Mouse (Mus musculus): ENCODE data around the gene D030056L22Rik. TPM values are rescaled to one million over a fixed set of nuclear protein-coding genes. Genes with fewer than 3 reads are reported as not detected.

The D030056L22Rik gene
- polyA plus RNA-seq (2016; fragmentation: Nextera tagmentation; extraction: Ambion mirVana), result 29.3 and 29.8 TPM in 2 replicates

DNA sequence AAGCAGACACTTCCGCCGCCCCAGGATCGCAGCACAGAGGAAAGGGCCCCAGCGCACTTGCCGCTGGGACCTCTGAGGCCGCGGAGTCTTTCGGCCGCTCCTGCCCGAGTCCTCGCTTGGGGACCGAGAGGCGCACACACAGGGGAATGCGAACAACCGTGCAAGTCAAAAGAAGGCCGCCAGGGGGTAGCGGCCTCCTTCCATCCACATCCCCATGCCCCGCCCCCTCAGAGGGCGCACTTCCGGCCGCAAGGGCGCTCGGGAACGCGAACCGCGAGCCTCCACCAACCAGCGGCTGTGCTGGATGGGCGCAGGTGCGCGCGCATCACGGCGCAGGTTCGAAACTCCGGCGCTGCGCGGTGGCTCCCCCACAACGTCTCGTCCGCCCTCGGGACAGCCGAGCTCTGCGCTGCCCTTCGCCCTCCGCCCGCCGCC is at the start of gene D030056L22Rik:
Gene D030056L22Rik, plus strand, starts transcription at position 328 of the 435 bp plus-strand sequence.
- Histone ChIP-seq H3K27ac (ENCODE audit: poor library complexity, severe bottlenecking) (peak within 1 kb of the TSS; percentile 96), H3K4me2 (peak within 1 kb of the TSS; percentile 94), H3K27me3 (replicated peaks) (no peaks in the 10 kb centered on the region), H3K9me3 (replicated peaks) (no peaks in the 10 kb centered on the region), H3K36me3 (no peaks in the 10 kb centered on the region; the same call in 1 of the 2 replicates), H3K4me3 (peak within 1 kb of the TSS; percentile 97), H3K9ac (peak within 1 kb of the TSS; percentile 99), H3K4me1 (replicated peaks) (peaks cover 30% of the 10 kb centered on the region)
- WGBS, result under 1% methylated on average over 49 of the region's 49 CpGs
- ATAC-seq (ENCODE audit: insufficient number of reproducible peaks, low FRiP score), result peak; percentile 96

GRCm38 (mm10) chr19:18663904-18664303 is 49.1 kb upstream of the D030056L22Rik start:
- H3K4me2 ChIP-seq, result no peak overlapping the region
- H3K4me1 ChIP-seq (replicated peaks), result no peaks in the 10 kb centered on the region

DNA sequence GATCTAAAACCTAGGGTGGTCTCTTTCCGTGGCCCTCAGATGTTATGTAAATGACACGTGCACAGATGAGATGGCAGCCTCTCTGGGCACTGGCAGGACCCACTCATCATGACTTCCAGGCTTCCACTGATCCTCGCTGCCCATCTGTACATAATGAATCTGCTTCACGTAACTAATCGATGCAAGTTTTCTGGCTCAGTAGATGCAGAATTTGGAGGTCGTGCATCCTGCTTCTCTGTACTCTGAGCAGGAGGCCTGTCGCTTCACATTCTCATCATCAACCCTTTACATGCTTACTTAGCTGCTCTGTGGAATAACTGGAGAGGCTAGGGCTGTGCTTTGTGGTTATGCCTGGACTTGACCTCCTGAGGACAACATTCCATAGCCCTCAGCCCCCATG is 46.0 kb upstream of the D030056L22Rik start:
- 80% methylated on average over 7 of the region's 7 CpGs for WGBS
- no peak overlapping the region for H3K27ac ChIP-seq (ENCODE audit: poor library complexity, severe bottlenecking)

More at GRCm38 (mm10) chr19:18663904-18664303, 49.1 kb upstream of the D030056L22Rik start:
- Histone ChIP-seq H3K9ac (no peak overlapping the region), H3K27ac (ENCODE audit: poor library complexity, severe bottlenecking) (no peak overlapping the region), H3K9me3 (replicated peaks) (no peaks in the 10 kb centered on the region), H3K4me3 (no peak overlapping the region), H3K27me3 (replicated peaks) (no peaks in the 10 kb centered on the region), H3K36me3 (no peaks in the 10 kb centered on the region)
- 51% methylated on average over 2 of the region's 2 CpGs for WGBS
- ATAC-seq (ENCODE audit: insufficient number of reproducible peaks, low FRiP score), result no peak

GRCm38 (mm10) chr19:18669551-18669950 is 43.4 kb upstream of the D030056L22Rik start:
- no peaks in the 10 kb centered on the region for H3K27me3 ChIP-seq (replicated peaks)
- 94% methylated on average over 7 of the region's 7 CpGs for WGBS
- H3K9ac ChIP-seq, result no peak overlapping the region
- H3K4me2 ChIP-seq, result no peak overlapping the region
- H3K9me3 ChIP-seq (replicated peaks), result no peaks in the 10 kb centered on the region
- H3K4me3 ChIP-seq, result no peak overlapping the region
- peaks cover 24% of the 10 kb centered on the region for H3K4me1 ChIP-seq (replicated peaks)
- no peak for ATAC-seq (ENCODE audit: insufficient number of reproducible peaks, low FRiP score)
- H3K27ac ChIP-seq (ENCODE audit: poor library complexity, severe bottlenecking), result no peak overlapping the region
- no peaks in the 10 kb centered on the region for H3K36me3 ChIP-seq

More for the DNA sequence above, 46.0 kb upstream of the D030056L22Rik start:
- Histone ChIP-seq H3K9ac (no peak overlapping the region), H3K9me3 (replicated peaks) (no peaks in the 10 kb centered on the region), H3K4me1 (replicated peaks) (peaks cover 8% of the 10 kb centered on the region; the same call in 1 of the 2 replicates), H3K27me3 (replicated peaks) (no peaks in the 10 kb centered on the region), H3K4me2 (no peak overlapping the region), H3K4me3 (no peak overlapping the region), H3K36me3 (no peaks in the 10 kb centered on the region)
- no peak for ATAC-seq (ENCODE audit: insufficient number of reproducible peaks, low FRiP score)

- Histone ChIP-seq H3K4me2 (peak within 1 kb of the TSS; percentile 82), H3K27ac (ENCODE audit: poor library complexity, severe bottlenecking) (peak within 1 kb of the TSS; percentile 84), H3K4me3 (peak within 1 kb of the TSS; percentile 71), H3K9me3 (replicated peaks) (no peaks in the 10 kb centered on the region), H3K27me3 (replicated peaks) (no peaks in the 10 kb centered on the region), H3K36me3 (no peaks in the 10 kb centered on the region), H3K9ac (peak within 1 kb of the TSS; percentile 93), H3K4me1 (replicated peaks) (peaks cover 27% of the 10 kb centered on the region)
- peak; percentile 99 for ATAC-seq (ENCODE audit: insufficient number of reproducible peaks, low FRiP score)
- under 1% methylated on average over 49 of the region's 58 CpGs for WGBS
These were observed 42.4 kb upstream of the D030056L22Rik start, which contains the start of gene Carnmt1 for GRCm38 (mm10) chr19:18670608-18671007. TSS of gene Carnmt1 (plus strand) at chr19:18670764.

GRCm38 (mm10) chr19:18671056-18671741 is 41.8 kb upstream of the D030056L22Rik start:
- peak; percentile 69 for ATAC-seq (ENCODE audit: insufficient number of reproducible peaks, low FRiP score)
- H3K9me3 ChIP-seq (replicated peaks), result no peaks in the 10 kb centered on the region
- no peaks in the 10 kb centered on the region for H3K36me3 ChIP-seq
- peak overlapping the region; percentile 71 for H3K4me3 ChIP-seq
- H3K4me1 ChIP-seq (replicated peaks), result peaks cover 29% of the 10 kb centered on the region
- H3K4me2 ChIP-seq, result peak overlapping the region; percentile 82
- H3K27me3 ChIP-seq (replicated peaks), result no peaks in the 10 kb centered on the region
- peak overlapping the region; percentile 93 for H3K9ac ChIP-seq
- peak overlapping the region; percentile 84 for H3K27ac ChIP-seq (ENCODE audit: poor library complexity, severe bottlenecking)
- WGBS, result under 1% methylated on average over 64 of the region's 64 CpGs

DNA sequence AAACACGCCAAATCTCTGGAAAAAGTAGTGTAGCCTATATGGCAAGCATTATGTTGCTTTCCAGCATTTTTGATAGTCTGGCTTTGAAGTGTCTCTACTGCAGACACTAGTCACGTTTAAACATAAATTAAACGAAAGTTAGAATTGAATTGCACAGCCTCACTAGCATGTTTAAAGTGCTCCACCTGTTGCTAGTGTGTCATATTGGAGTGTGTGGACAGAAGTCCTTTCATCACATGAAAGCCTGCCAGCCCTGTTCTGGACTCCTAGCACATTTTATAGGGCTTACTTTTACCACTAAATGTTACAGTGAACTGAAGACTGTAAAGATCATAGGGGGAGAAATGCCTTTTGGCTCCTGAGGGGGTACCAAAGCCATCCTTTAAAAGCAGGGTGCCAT is 40.5 kb upstream of the D030056L22Rik start:
- Histone ChIP-seq H3K4me2 (peak overlapping the region; percentile 82), H3K36me3 (no peaks in the 10 kb centered on the region), H3K4me3 (peak overlapping the region; percentile 71), H3K27ac (ENCODE audit: poor library complexity, severe bottlenecking) (no peak overlapping the region), H3K9me3 (replicated peaks) (no peaks in the 10 kb centered on the region), H3K4me1 (replicated peaks) (peaks cover 32% of the 10 kb centered on the region), H3K9ac (no peak overlapping the region), H3K27me3 (replicated peaks) (no peaks in the 10 kb centered on the region)
- no peak for ATAC-seq (ENCODE audit: insufficient number of reproducible peaks, low FRiP score)
- 51% methylated on average over 3 of the region's 3 CpGs for WGBS

DNA sequence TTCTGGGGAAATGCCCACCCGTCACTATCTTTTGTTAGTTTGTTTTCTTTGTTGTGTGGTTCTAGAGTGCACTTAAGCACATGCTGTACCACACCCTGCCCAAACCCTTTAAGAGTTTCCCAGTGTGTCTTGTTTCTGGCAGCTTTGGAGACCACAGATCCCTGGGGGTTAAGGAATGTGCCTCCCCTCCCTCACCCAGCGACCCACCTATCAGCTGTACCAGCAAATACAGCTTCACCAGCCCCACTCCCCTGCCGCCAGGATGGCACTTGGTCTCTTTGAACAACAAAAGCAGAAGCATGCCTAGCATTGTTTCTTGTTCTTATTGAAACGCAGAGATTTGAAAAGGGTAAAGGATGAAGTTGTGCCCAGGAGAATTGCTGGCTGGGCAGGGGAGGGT is 39.9 kb upstream of the D030056L22Rik start:
- H3K4me1 ChIP-seq (replicated peaks), result peaks cover 32% of the 10 kb centered on the region
- H3K27ac ChIP-seq (ENCODE audit: poor library complexity, severe bottlenecking), result no peak overlapping the region
- H3K36me3 ChIP-seq, result no peaks in the 10 kb centered on the region
- no peak overlapping the region for H3K9ac ChIP-seq
- ATAC-seq (ENCODE audit: insufficient number of reproducible peaks, low FRiP score), result no peak
- H3K4me2 ChIP-seq, result peak overlapping the region; percentile 82
- no peaks in the 10 kb centered on the region for H3K27me3 ChIP-seq (replicated peaks)
- H3K9me3 ChIP-seq (replicated peaks), result no peaks in the 10 kb centered on the region
- 22% methylated on average over 4 of the region's 4 CpGs for WGBS
- 0 out of 2 replicates have a peak overlapping the region, but pooled peaks have one; percentile 71 for H3K4me3 ChIP-seq

- 31% methylated on average over 4 of the region's 4 CpGs for WGBS
These were observed 30.9 kb upstream of the D030056L22Rik start for GRCm38 (mm10) chr19:18682142-18682541.

DNA sequence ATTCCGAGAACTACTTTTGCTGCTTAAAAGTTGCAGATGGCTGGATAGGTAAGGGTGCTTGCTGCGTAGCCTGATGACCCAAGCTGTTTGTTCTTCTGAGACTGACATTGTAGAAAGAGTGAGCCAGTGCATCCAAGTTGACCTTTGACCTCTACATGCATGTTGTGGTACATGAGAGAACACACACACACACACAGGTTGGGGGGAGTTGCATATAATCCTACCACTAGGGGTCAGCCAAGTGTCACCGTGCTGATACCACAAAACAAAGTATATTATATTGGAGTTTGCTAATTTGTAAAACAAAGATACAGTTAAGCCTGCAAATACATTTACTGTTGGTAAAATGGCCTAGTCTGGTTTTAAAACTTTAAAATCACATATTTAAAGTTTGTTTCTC is 25.4 kb upstream of the D030056L22Rik start:
- no peak overlapping the region for H3K27ac ChIP-seq (ENCODE audit: poor library complexity, severe bottlenecking)
- 74% methylated on average over 3 of the region's 3 CpGs for WGBS
- 0 out of 2 replicates have a peak, but pooled peaks cover 7% of the 10 kb centered on the region for H3K4me1 ChIP-seq (replicated peaks)
- no peak overlapping the region for H3K4me3 ChIP-seq
- no peaks in the 10 kb centered on the region for H3K27me3 ChIP-seq (replicated peaks)
- H3K9ac ChIP-seq, result no peak overlapping the region
- no peak overlapping the region for H3K4me2 ChIP-seq
- no peak; the same call in 1 of the 2 replicates for ATAC-seq (ENCODE audit: insufficient number of reproducible peaks, low FRiP score)
- H3K9me3 ChIP-seq (replicated peaks), result no peaks in the 10 kb centered on the region
- no peaks in the 10 kb centered on the region; the same call in 1 of the 2 replicates for H3K36me3 ChIP-seq

More at GRCm38 (mm10) chr19:18682142-18682541, 30.9 kb upstream of the D030056L22Rik start:
- Histone ChIP-seq H3K9me3 (replicated peaks) (no peaks in the 10 kb centered on the region), H3K27me3 (replicated peaks) (no peaks in the 10 kb centered on the region), H3K4me1 (replicated peaks) (no peaks in the 10 kb centered on the region), H3K4me3 (no peak overlapping the region), H3K9ac (no peak overlapping the region), H3K36me3 (peaks cover 24% of the 10 kb centered on the region), H3K4me2 (no peak overlapping the region), H3K27ac (ENCODE audit: poor library complexity, severe bottlenecking) (no peak overlapping the region)
- no peak for ATAC-seq (ENCODE audit: insufficient number of reproducible peaks, low FRiP score)

DNA sequence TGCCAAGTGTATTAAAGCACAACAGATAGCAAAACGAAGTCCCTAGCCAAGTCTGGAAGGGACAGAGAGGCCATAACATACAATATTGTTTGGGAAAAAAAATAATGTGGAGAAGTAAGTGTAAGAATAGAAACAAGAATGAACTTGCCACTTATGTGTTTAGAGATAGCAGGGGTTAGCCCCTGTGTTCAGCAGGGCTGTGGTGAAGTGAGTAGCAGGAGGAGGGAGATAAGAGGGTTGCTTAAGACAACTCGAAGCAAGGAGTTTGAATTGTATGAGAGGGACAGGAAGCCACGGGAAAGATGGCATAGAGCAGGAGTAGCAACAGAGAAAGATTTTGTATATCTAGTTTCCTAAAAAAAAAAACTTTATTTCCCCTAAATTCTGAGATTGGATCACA is 20.8 kb upstream of the D030056L22Rik start:
- Histone ChIP-seq H3K9ac (no peak overlapping the region), H3K27me3 (replicated peaks) (no peaks in the 10 kb centered on the region), H3K4me3 (no peak overlapping the region), H3K36me3 (peaks cover 13% of the 10 kb centered on the region), H3K4me2 (no peak overlapping the region), H3K27ac (ENCODE audit: poor library complexity, severe bottlenecking) (no peak overlapping the region), H3K4me1 (replicated peaks) (0 out of 2 replicates have a peak, but pooled peaks cover 7% of the 10 kb centered on the region), H3K9me3 (replicated peaks) (no peaks in the 10 kb centered on the region)
- ATAC-seq (ENCODE audit: insufficient number of reproducible peaks, low FRiP score), result peak; percentile 72
- 22% methylated on average over 3 of the region's 3 CpGs for WGBS

Data from heart, embryonic 12.5 days (tissue).